Mouse (Mus musculus) liver, embryonic 14.5 days (tissue): ENCODE data around the gene Ccdc92b.

ENCODE experiments used
- CTCF ChIP-seq: IDR thresholded peaks from 2 replicates; pipeline ENCODE4 v1.5.1; 2016; ENCODE audit warnings: antibody characterized with exemption, low read depth, control low read depth
- EP300 ChIP-seq: IDR thresholded peaks from 2 replicates; pipeline ENCODE4 v1.6.1; 2016; ENCODE audit warnings: antibody characterized with exemption, low read depth

DNA sequence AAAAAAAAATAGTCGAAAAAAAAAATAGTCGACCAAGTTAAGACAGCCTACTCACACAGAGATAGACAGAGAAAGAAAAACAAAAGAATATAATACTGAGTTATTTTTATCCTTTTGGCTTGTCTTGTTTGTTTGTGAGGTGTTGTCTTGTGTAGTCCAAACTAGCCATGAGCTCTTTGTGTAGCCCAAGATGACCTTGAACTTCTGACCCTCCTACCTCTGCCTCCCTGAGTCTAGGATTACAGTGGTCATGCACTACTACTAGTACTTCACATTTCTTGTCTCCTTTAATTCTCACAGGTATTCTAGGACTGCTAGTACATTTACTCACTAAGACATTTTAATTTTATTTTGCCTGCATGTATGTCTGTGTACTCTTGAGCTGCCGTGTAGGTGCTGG, 8.1 kb downstream of the Ccdc92b start:
- TF ChIP-seq CTCF, result no peak
- TF ChIP-seq EP300, result no peak
